Mouse (Mus musculus) C2C12 (cell line): Measurements from ENCODE around the gene Bcl6b. TPM values are rescaled to one million over a fixed set of nuclear protein-coding genes. Genes with fewer than 3 reads are reported as not detected.

Experiments
- H3K27me3 ChIP-seq: one replicate; pipeline ENCODE4 v1.6.1; 2011; ENCODE audit not compliant: control insufficient read depth, insufficient read depth, insufficient read length
- H3K36me3 ChIP-seq: one replicate; pipeline ENCODE4 v1.6.1; 2011; ENCODE audit not compliant: control insufficient read depth, insufficient read depth
- H3K4me3 ChIP-seq: one replicate; pipeline ENCODE4 v1.5.1; 2011; ENCODE audit warnings: mild to moderate bottlenecking, control low read depth; ENCODE audit not compliant: poor library complexity, insufficient read depth, severe bottlenecking
- H3K79me2 ChIP-seq: one replicate; pipeline ENCODE4 v1.6.1; 2011; ENCODE audit not compliant: control insufficient read depth, insufficient read depth
- H3K79me3 ChIP-seq: one replicate; pipeline ENCODE4 v1.6.1; 2011; ENCODE audit warnings: low read depth, control low read depth
- H3ac ChIP-seq: one replicate; pipeline ENCODE3; 2011; ENCODE audit warnings: low read depth; ENCODE audit not compliant: control insufficient read depth, insufficient read length
- CEBPB ChIP-seq: IDR thresholded peaks from one replicate; pipeline ENCODE4 v1.6.1; 2011; ENCODE audit warnings: low read depth, mild to moderate bottlenecking, control low read depth, moderate library complexity
- CTCF ChIP-seq: IDR thresholded peaks from one replicate; pipeline ENCODE4 v1.5.1; 2011; ENCODE audit not compliant: control insufficient read depth, insufficient read depth, insufficient read length
- FOSL1 ChIP-seq: IDR thresholded peaks from one replicate; pipeline ENCODE4 v1.8.0; 2011; ENCODE audit warnings: mild to moderate bottlenecking, low read length; ENCODE audit not compliant: poor library complexity, insufficient read depth, severe bottlenecking
- MAX ChIP-seq: IDR thresholded peaks from one replicate; pipeline ENCODE4 v1.6.1; 2011; ENCODE audit warnings: mild to moderate bottlenecking, control low read depth
- MYOD1 ChIP-seq: IDR thresholded peaks from one replicate; pipeline ENCODE4 v1.6.1; 2011; ENCODE audit warnings: low read depth; ENCODE audit not compliant: control insufficient read depth, insufficient read length
- MYOG ChIP-seq: IDR thresholded peaks from one replicate; pipeline ENCODE4 v1.6.1; 2011; ENCODE audit not compliant: control insufficient read depth, insufficient read length; ENCODE audit errors: extremely low read depth
- USF1 ChIP-seq: IDR thresholded peaks from one replicate; pipeline ENCODE4 v1.6.1; 2011; ENCODE audit warnings: low read depth, mild to moderate bottlenecking, control low read depth, moderate library complexity
- polyA plus RNA-seq: library from polyadenylated mRNA; unstranded; fragments of >200 nt; fragmentation: generic; extraction: Trizol; gene quantifications from one replicate; pipeline ENCODE4 v1.2.1, GENCODE M21; 2012; ENCODE audit warnings: missing spikeins

Gene Bcl6b
- polyA plus RNA-seq, 1 experiment = 9.3 TPM

- H3K79me2 ChIP-seq = no peaks in the 10 kb centered on the region
- no peak overlapping the region for H3ac ChIP-seq
- TF ChIP-seq MYOD1 (no peak), CTCF (no peak), MYOG (no peak), MAX (no peak), CEBPB (no peak), USF1 (no peak), FOSL1 (no peak)
- H3K36me3 ChIP-seq = no peaks in the 10 kb centered on the region
- no peak overlapping the region for H3K4me3 ChIP-seq
- H3K27me3 ChIP-seq = no peaks in the 10 kb centered on the region
- H3K79me3 ChIP-seq = no peaks in the 10 kb centered on the region
These were observed 22.3 kb downstream of the Bcl6b start for GRCm38 (mm10) chr11:70207283-70207682.

- Histone ChIP-seq H3K27me3 (no peaks in the 10 kb centered on the region), H3K79me2 (no peaks in the 10 kb centered on the region)
- TF ChIP-seq CEBPB (no peak), USF1 (no peak)
These were observed 22.8 kb downstream of the Bcl6b start for GRCm38 (mm10) chr11:70206801-70207200.

GRCm38 (mm10) chr11:70201691-70202090, 27.9 kb downstream of the Bcl6b start:
- TF ChIP-seq MYOD1 (no peak), USF1 (no peak), FOSL1 (no peak), CTCF (peak; percentile 86)

More at GRCm38 (mm10) chr11:70206801-70207200, 22.8 kb downstream of the Bcl6b start:
- H3K4me3 ChIP-seq = no peak overlapping the region
- no peak overlapping the region for H3ac ChIP-seq
- no peaks in the 10 kb centered on the region for H3K36me3 ChIP-seq
- H3K79me3 ChIP-seq = no peaks in the 10 kb centered on the region

GRCm38 (mm10) chr11:70200036-70200608, 29.5 kb downstream of the Bcl6b start:
- Histone ChIP-seq H3ac (peak overlapping the region; percentile 31), H3K79me2 (no peaks in the 10 kb centered on the region), H3K36me3 (peaks cover 4% of the 10 kb centered on the region), H3K27me3 (no peaks in the 10 kb centered on the region), H3K4me3 (no peak overlapping the region), H3K79me3 (peaks cover 3% of the 10 kb centered on the region)
- TF ChIP-seq CEBPB = no peak
- no peak for TF ChIP-seq MAX
- TF ChIP-seq CTCF = no peak
- TF ChIP-seq MYOD1 = no peak
- no peak for TF ChIP-seq MYOG
- peak; percentile 72 for TF ChIP-seq USF1
- no peak for TF ChIP-seq FOSL1

More at GRCm38 (mm10) chr11:70201691-70202090, 27.9 kb downstream of the Bcl6b start:
- Histone ChIP-seq H3ac (no peak overlapping the region), H3K36me3 (no peaks in the 10 kb centered on the region), H3K79me2 (no peaks in the 10 kb centered on the region), H3K4me3 (no peak overlapping the region), H3K27me3 (no peaks in the 10 kb centered on the region), H3K79me3 (peaks cover 3% of the 10 kb centered on the region)

GRCm38 (mm10) chr11:70199107-70199506, 30.5 kb downstream of the Bcl6b start:
- H3K79me3 ChIP-seq = peaks cover 3% of the 10 kb centered on the region
- no peaks in the 10 kb centered on the region for H3K27me3 ChIP-seq
- H3K36me3 ChIP-seq = peaks cover 4% of the 10 kb centered on the region
- TF ChIP-seq MYOG = no peak
- no peak for TF ChIP-seq MAX
- TF ChIP-seq CTCF = no peak
- TF ChIP-seq MYOD1 = no peak
- TF ChIP-seq USF1 = no peak
- no peak for TF ChIP-seq FOSL1
- no peak for TF ChIP-seq CEBPB
- no peaks in the 10 kb centered on the region for H3K79me2 ChIP-seq
- H3K4me3 ChIP-seq = peak overlapping the region; percentile 2
- no peak overlapping the region for H3ac ChIP-seq

- Histone ChIP-seq H3K79me3 (peaks cover 3% of the 10 kb centered on the region), H3K36me3 (peaks cover 4% of the 10 kb centered on the region), H3K79me2 (no peaks in the 10 kb centered on the region), H3K27me3 (no peaks in the 10 kb centered on the region), H3K4me3 (no peak overlapping the region), H3ac (no peak overlapping the region)
- TF ChIP-seq CEBPB (peak; percentile 83), MYOG (no peak), USF1 (peak; percentile 13), MYOD1 (no peak), MAX (peak; percentile 53), FOSL1 (peak; percentile 93), CTCF (no peak)
These were observed 31.3 kb downstream of the Bcl6b start for GRCm38 (mm10) chr11:70198332-70198731.
